Mouse (Mus musculus) CH12.LX (cell line): Measurements from ENCODE around the gene Gucy1a1.

Experiments used
- CTCF ChIP-seq, 2 experiments: IDR thresholded peaks in 1 of 2; conservative IDR thresholded peaks in 1 of 2; 2 replicates each; pipeline ENCODE4 v1.5.1; 2011 to 2012; ENCODE audit warnings: low read depth in 2 of 2, low read length in 2 of 2, improper control_type of control experiment in 1 of 2, inconsistent platforms in 1 of 2, mild to moderate bottlenecking in 1 of 2, moderate library complexity in 1 of 2
- EP300 ChIP-seq: IDR thresholded peaks from 2 replicates; pipeline ENCODE4 v1.6.1; 2011; ENCODE audit warnings: low read length, improper control_type of control experiment
- HCFC1 ChIP-seq: IDR thresholded peaks from 2 replicates; pipeline ENCODE4 v1.6.1; 2012; ENCODE audit warnings: low read depth, mild to moderate bottlenecking, inconsistent platforms, low read length, improper control_type of control experiment
- MYC ChIP-seq: IDR thresholded peaks from 2 replicates; pipeline ENCODE4 v1.6.1; 2011; ENCODE audit warnings: low read depth, mild to moderate bottlenecking, improper control_type of control experiment, low read length
- NELFE ChIP-seq: IDR thresholded peaks from 2 replicates; pipeline ENCODE4 v1.6.1; 2011; ENCODE audit warnings: low read depth, low read length, improper control_type of control experiment
- NRF1 ChIP-seq: IDR thresholded peaks from 2 replicates; pipeline ENCODE4 v1.6.1; 2014; ENCODE audit warnings: low read depth, mild to moderate bottlenecking, inconsistent platforms, low read length, improper control_type of control experiment, moderate library complexity
- RAD21 ChIP-seq: IDR thresholded peaks from 2 replicates; pipeline ENCODE4 v1.6.1; 2011; ENCODE audit warnings: low read depth, mild to moderate bottlenecking, low read length, improper control_type of control experiment, moderate library complexity
- TCF12 ChIP-seq: IDR thresholded peaks from 2 replicates; pipeline ENCODE4 v1.6.1; 2014; ENCODE audit warnings: low read depth, mild to moderate bottlenecking, inconsistent platforms, low read length, improper control_type of control experiment
- USF2 ChIP-seq: conservative IDR thresholded peaks from 2 replicates; pipeline ENCODE4 v1.6.1; 2011; ENCODE audit warnings: low read depth, low read length, improper control_type of control experiment
- ZKSCAN1 ChIP-seq: IDR thresholded peaks from 2 replicates; pipeline ENCODE4 v1.6.1; 2012; ENCODE audit warnings: low read depth, inconsistent platforms, low read length, improper control_type of control experiment, borderline replicate concordance

- TF ChIP-seq MYC (no peak), RAD21 (no peak), EP300 (no peak), CTCF (conservative IDR thresholded peaks at IDR 0.05 in 1 of 2, IDR thresholded peaks at IDR 0.05 in 1 of 2; ENCODE audit: low read depth in 2 of 2, low read length in 2 of 2) (no peak), TCF12 (no peak), NRF1 (no peak), HCFC1 (no peak), USF2 (no peak), NELFE (no peak), ZKSCAN1 (no peak)
Measured at GRCm38 (mm10) chr3:82046087-82046486, 99.5 kb downstream of the Gucy1a1 start.
